Mouse (Mus musculus): ENCODE data around the gene Gpr88. TPM values are rescaled to one million over a fixed set of nuclear protein-coding genes. Genes with fewer than 3 reads are reported as not detected.

Gene Gpr88
- total and polyA plus RNA-seq, 3 experiments, result not detected

GRCm38 (mm10) chr3:116210720-116211121 is 42.6 kb downstream of the Gpr88 start:
- Histone ChIP-seq H3K9me3 (replicated peaks; ENCODE audit: insufficient read depth, low read length) (no peaks in the 10 kb centered on the region), H3K27me3 (ENCODE audit: control insufficient read depth in 1 of 2, insufficient read depth in 2 of 2, low read length in 2 of 2) (peaks cover 4 to 15% of the 10 kb centered on the region in 2 experiments), H3K4me1 (ENCODE audit: control insufficient read depth in 1 of 2, insufficient read depth in 2 of 2, low read length in 2 of 2) (no peaks in the 10 kb centered on the region), H3K4me3 (ENCODE audit: control insufficient read depth in 1 of 2, insufficient read depth in 1 of 2, low read depth in 2 of 2, low read length in 2 of 2) (no peak overlapping the region), H3K79me2 (ENCODE audit: control insufficient read depth, insufficient read depth, low read length, poor library complexity) (no peaks in the 10 kb centered on the region), H3K9ac (ENCODE audit: control insufficient read depth, low read depth, low read length, poor library complexity, severe bottlenecking) (no peak overlapping the region), H3K27ac (ENCODE audit: control insufficient read depth, low read depth, low read length) (no peak overlapping the region), H3K36me3 (ENCODE audit: control insufficient read depth in 1 of 2, insufficient read depth in 2 of 2, low read length in 2 of 2) (no peaks in the 10 kb centered on the region)
- no peak for TF ChIP-seq E2F4 (IDR thresholded peaks at IDR 0.05; ENCODE audit: borderline replicate concordance, low read depth, low read length)
- TF ChIP-seq UBTF (IDR thresholded peaks at IDR 0.05; ENCODE audit: borderline replicate concordance, insufficient read depth, low read depth, low read length), result no peak
- no peak for TF ChIP-seq ELF1 (IDR thresholded peaks at IDR 0.05; ENCODE audit: low read depth, low read length)
- no peak for TF ChIP-seq ZNF384 (IDR thresholded peaks at IDR 0.05; ENCODE audit: low read depth, low read length)
- TF ChIP-seq USF2 (IDR thresholded peaks at IDR 0.05; ENCODE audit: borderline replicate concordance in 1 of 2, insufficient read depth in 1 of 2, low read depth in 1 of 2, low read length in 2 of 2), result no peak
- TF ChIP-seq GATA1 (IDR thresholded peaks at IDR 0.05; ENCODE audit: low read depth, low read length), result no peak
- no peak for TF ChIP-seq NELFE (IDR thresholded peaks at IDR 0.05; ENCODE audit: low read depth, low read length)
- no peak for TF ChIP-seq POLR2AphosphoS2 (IDR thresholded peaks at IDR 0.05; ENCODE audit: low read length)
- no peak for TF ChIP-seq MAX (IDR thresholded peaks at IDR 0.05; ENCODE audit: low read length)
- TF ChIP-seq MAFK (IDR thresholded peaks at IDR 0.05; ENCODE audit: borderline replicate concordance, low read depth, low read length), result no peak
- TF ChIP-seq RAD21 (IDR thresholded peaks at IDR 0.05; ENCODE audit: low read depth, low read length), result no peak
- TF ChIP-seq CHD2 (IDR thresholded peaks at IDR 0.05; ENCODE audit: low read length), result no peak
- no peak for TF ChIP-seq POLR2A (IDR thresholded peaks at IDR 0.05; ENCODE audit: control insufficient read depth in 1 of 2, insufficient read depth in 1 of 2, low read depth in 1 of 2, low read length in 2 of 2, poor library complexity in 1 of 2)
- TF ChIP-seq POLR2AphosphoS5 (IDR thresholded peaks at IDR 0.05; ENCODE audit: borderline replicate concordance, low read depth, low read length), result no peak
- TF ChIP-seq CHD1 (IDR thresholded peaks at IDR 0.05; ENCODE audit: low read depth, low read length), result no peak
- no peak for TF ChIP-seq JUND (IDR thresholded peaks at IDR 0.05; ENCODE audit: low read depth, low read length)
- no peak for TF ChIP-seq RCOR1 (IDR thresholded peaks at IDR 0.05; ENCODE audit: low read depth, low read length)
- DNase-seq (ENCODE audit: low read depth, low spot score), result no peak

DNA sequence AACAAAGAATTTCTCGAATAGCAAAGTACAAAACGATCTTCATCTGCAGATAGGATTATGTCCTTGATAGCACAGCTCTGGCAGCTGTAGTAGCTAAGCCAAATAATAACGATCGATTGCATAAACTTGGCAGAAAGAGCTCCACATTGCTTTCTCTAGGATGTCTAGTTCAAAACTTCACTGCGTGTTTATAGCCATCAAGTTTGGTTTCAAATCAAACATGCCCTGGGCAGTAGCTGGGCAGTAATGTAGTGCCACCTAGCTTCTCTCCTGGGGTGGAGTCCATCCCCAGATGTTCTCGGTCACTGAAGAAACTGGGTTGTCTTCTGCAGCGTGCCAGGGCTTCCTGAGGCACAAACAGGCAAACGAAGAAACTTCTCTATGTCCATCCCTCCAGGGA is 44.1 kb downstream of the Gpr88 start:
- TF ChIP-seq SMC3 (IDR thresholded peaks at IDR 0.05; ENCODE audit: low read depth, low read length), result no peak
- TF ChIP-seq ZKSCAN1 (IDR thresholded peaks at IDR 0.05; ENCODE audit: low read depth, low read length), result no peak
- TF ChIP-seq TCF12 (IDR thresholded peaks at IDR 0.05; ENCODE audit: low read depth, low read length), result no peak
- no peak for TF ChIP-seq RCOR1 (IDR thresholded peaks at IDR 0.05; ENCODE audit: low read depth, low read length)
- TF ChIP-seq RAD21 (IDR thresholded peaks at IDR 0.05; ENCODE audit: low read depth, low read length), result no peak
- no peak for TF ChIP-seq NELFE (IDR thresholded peaks at IDR 0.05; ENCODE audit: low read depth, low read length)
- TF ChIP-seq ETS1 (IDR thresholded peaks at IDR 0.05; ENCODE audit: low read depth, low read length), result no peak
- Histone ChIP-seq H3K79me2 (ENCODE audit: control insufficient read depth, insufficient read depth, low read length, poor library complexity) (no peaks in the 10 kb centered on the region), H3K27ac (ENCODE audit: control insufficient read depth, low read depth, low read length) (no peak overlapping the region), H3K9me3 (replicated peaks; ENCODE audit: insufficient read depth, low read length) (no peaks in the 10 kb centered on the region), H3K4me1 (ENCODE audit: control insufficient read depth in 1 of 2, insufficient read depth in 2 of 2, low read length in 2 of 2) (no peaks in the 10 kb centered on the region), H3K36me3 (ENCODE audit: control insufficient read depth in 1 of 2, insufficient read depth in 2 of 2, low read length in 2 of 2) (no peaks in the 10 kb centered on the region), H3K27me3 (ENCODE audit: control insufficient read depth in 1 of 2, insufficient read depth in 2 of 2, low read length in 2 of 2) (peaks cover 4 to 15% of the 10 kb centered on the region in 2 experiments), H3K4me3 (ENCODE audit: control insufficient read depth in 1 of 2, insufficient read depth in 1 of 2, low read depth in 2 of 2, low read length in 2 of 2) (no peak overlapping the region), H3K9ac (ENCODE audit: control insufficient read depth, low read depth, low read length, poor library complexity, severe bottlenecking) (no peak overlapping the region)
- DNase-seq (ENCODE audit: low read depth, low spot score), result no peak
